Mouse (Mus musculus) layer of hippocampus, adult 2 months (tissue): Measurements from ENCODE around the gene Rbbp8nl. TPM values are rescaled to one million over a fixed set of nuclear protein-coding genes. Genes with fewer than 3 reads are reported as not detected.

Source experiments
- DNase-seq, 2 experiments: peaks; one replicate each; pipeline ENCODE4 v3.0.0; 2022; ENCODE audit warnings: low spot score in 2 of 2
- H3K27ac ChIP-seq: fragments of 200-600 bp; 2 replicates; pipeline ENCODE4 v1.8.1; 2022
- H3K4me3 ChIP-seq: fragments of 200-600 bp; 2 replicates; pipeline ENCODE4 v1.8.1; 2022; ENCODE audit warnings: mild to moderate bottlenecking
- CTCF ChIP-seq: fragments of 200-600 bp; conservative IDR thresholded peaks from 2 replicates; pipeline ENCODE4 v1.8.1; 2022; ENCODE audit warnings: antibody characterized with exemption, mild to moderate bottlenecking, moderate library complexity
- long read RNA-seq, 2 experiments: library from polyadenylated mRNA; stranded (forward); transcript quantifications; one replicate each; pipeline ENCODE4 v2.0.0; 2021; ENCODE audit warnings: borderline mapping rate in 2 of 2
- total RNA-seq, 2 experiments: library from RNA; stranded (reverse); gene quantifications; 2 replicates each; pipeline ENCODE4 v1.2.3; 2021

The Rbbp8nl gene
- not detected for total RNA-seq
- long read RNA-seq, experiment 1 = 0 reads
- long read RNA-seq, experiment 2 = 0 reads

DNA sequence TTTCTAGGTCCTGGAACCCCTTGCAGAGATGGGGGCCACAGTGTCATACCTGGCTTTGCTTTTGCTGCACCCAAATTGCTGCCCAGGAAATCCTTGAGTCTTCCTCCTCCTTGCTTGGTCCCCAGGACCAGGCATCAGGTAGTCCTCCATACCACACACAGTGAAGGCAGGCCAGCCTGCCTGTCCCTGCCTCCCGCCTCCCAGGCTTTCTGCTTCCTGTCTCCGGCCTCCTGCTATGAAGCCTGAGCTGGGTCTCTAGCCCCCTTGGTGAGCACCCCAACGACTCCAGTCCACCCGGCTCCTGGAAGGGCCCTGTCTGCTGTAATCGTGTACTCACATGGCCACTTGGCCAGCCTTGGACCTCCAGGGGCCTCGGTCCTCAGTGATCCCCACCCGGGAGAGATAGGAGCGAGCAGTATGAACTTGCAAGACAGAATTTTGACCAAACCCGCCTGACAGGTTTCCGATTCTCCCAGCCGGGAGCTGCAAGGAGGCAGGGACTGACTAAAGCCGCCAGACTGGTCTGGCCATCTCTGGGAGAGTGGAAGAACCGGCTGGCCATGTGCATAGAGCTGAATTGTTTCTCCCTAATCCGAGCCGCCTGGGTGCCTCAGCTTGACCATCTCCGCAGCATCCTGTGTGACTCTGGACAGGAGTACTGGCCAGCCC is at the start of gene Rbbp8nl:
Gene Rbbp8nl (minus strand): TSS at position 440 of the 669 bp plus-strand sequence.
- no peak for DNase-seq
- H3K4me3 ChIP-seq = no peak within 1 kb of the TSS
- no peak within 1 kb of the TSS for H3K27ac ChIP-seq
- TF ChIP-seq CTCF = no peak

DNA sequence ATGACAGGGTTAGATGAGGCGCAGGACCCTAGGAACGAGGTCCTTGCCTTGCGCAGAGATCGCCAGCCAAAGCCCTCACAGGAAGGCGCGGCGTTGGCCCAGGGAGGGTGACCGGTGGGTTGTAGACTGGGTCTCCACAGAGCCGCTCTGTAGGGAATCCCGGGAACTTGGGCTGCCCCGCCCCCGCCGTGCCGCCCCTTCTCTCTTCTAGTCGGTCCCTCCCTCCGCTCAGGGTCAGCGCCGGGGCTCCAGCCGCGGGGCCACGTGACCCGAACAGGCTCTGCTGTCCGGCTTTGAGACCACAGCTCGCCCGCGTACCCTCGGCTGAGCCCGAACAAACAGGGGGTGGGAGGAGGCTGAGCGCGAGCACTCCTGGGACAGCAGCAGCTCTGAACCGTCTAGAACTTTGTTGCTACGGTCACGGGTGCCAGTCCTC is 44.9 kb upstream of the Rbbp8nl start, which contains the start of gene Gata5:
Gene Gata5 (minus strand): TSS at position 149 of the 436 bp plus-strand sequence.
- no peak for DNase-seq
- Histone ChIP-seq H3K27ac (no peak within 1 kb of the TSS), H3K4me3 (peak within 1 kb of the TSS; percentile 23; the same call in 1 of the 2 replicates)
- no peak for TF ChIP-seq CTCF

DNA sequence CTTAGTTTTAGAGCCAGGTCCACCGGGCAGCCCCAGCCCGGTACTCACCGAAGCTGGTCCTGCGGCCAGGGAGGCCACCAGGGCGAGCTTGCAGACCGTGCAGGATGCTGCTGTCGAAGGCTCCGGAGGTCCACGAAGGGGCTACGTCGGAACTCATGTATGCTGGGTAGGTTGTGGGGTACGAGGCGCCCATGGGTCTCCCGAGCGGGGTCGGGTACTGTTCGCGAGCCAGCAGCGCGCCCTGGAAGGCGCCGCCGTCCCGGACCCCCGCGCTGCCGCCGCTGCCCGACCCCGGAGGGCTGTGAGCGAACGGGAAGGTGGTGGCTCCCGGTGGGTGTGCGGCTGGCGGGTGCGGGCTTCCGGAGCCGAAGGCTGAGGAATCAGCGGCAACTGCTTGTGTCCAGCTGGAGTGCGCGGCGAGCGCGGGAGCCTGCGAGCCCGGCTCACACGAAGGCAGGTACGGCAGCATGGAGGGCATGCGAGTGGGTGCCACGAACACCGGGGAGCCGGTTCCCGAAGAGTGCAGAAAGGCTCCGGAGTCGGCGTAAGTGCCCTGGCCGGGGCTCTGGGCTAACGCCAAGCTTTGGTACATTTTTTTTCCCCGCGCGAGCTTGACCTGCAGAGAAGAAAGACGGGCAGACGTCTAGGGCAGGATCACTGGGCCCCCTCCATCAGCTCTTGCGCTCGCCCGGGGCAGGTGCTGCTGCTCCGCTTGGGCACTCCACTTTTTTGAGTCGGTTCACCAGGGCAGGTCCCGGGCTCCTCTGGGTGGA is 44.3 kb upstream of the Rbbp8nl start:
- no peak for TF ChIP-seq CTCF
- no peak overlapping the region for H3K4me3 ChIP-seq

DNA sequence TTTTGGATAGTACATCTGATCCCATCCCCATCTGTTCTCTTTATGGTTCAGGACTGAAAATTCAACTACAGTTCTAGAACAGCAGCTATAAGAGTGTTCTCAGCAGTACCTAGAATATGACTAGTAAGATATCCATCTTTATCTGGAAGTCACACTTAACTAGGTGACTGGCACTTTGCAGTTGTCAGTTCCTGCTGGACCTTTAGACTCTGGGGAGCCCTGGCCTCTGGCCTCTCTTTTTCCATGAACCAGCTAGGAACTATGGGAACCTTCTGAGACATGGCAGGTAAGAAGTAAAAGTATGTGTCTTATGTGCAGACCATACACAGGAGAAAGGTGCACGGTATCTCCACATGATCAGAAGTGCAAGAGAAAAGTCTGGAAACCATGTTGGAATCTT is 39.8 kb upstream of the Rbbp8nl start:
- TF ChIP-seq CTCF = no peak
- Histone ChIP-seq H3K27ac (no peak overlapping the region), H3K4me3 (no peak overlapping the region)
- DNase-seq = no peak

More for the DNA sequence above, 44.3 kb upstream of the Rbbp8nl start:
- no peak for DNase-seq
- no peak overlapping the region for H3K27ac ChIP-seq

DNA sequence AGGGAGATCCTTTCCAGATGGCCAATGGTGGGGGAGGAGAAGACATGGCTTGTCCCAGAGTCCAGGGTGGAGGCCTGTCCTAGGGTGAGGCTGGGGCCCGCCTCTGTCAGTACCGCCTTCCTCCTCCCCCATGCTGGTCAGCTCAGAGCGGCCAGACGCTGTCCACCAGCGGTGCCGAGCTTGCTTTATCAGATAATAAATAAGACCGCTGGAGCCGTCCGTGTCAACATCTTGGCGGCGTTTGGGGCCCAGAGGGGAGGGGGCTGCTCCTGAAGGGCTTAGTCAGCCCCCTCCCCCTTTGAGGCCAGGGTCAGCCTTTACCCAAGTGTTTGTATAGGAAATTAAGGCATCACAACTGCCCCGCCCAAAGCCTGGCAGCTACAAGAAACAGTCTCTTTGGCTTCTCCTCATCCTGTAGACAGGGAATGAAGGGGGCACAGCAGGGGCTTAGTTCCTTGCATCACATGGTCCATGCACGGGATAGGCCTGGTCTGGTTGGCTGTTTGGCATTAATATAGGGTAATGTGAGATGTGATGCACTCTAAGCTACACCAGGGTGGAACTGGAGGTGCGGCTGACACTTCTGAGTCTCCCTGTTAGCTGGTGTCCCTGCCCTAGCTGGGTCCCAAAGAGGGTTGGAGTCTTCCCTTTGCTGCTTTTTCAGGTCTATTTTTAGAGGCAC is 33.1 kb upstream of the Rbbp8nl start:
- Histone ChIP-seq H3K4me3 (no peak overlapping the region), H3K27ac (no peak overlapping the region)
- TF ChIP-seq CTCF = no peak
- no peak for DNase-seq

DNA sequence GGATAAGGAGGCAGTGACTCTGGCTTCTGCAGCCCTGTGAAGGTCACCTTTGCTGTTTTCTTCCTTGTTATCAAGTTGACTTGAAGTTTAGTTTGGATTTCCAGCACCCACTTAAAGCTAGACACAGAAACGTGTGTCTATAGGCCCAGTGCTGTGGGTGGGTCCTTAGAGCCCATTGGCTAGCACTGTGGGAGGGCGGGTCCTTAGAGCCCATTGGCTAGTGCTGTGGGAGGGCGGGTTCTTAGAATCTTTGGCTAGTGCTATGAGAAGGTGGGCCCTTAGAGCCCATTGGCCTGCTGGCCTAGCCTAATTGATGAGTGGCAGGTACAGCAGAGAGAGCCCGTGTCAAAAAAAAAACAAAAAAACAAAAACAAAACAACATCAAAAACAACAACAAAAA is 30.5 kb upstream of the Rbbp8nl start:
- H3K27ac ChIP-seq = no peak overlapping the region
- H3K4me3 ChIP-seq = no peak overlapping the region
- DNase-seq = no peak
- TF ChIP-seq CTCF = no peak

DNA sequence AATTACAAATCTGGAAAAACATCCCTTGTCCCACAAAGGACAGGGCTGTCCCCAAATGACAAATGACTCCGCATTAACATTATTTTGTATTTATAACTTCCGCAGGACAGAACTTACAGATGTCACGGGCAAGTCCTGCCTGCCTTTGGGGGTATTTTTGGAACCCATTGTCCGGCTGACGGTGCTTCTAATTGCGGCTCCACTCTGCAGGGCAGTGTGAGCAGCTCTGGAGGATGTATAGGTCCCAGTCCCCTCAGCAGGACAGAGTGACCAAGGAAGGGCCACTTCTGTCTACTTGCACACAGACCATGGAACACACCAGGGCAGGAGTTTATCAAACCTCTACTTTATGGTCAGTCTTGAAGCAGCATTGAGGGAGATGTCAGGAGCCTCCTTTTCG is 27.9 kb upstream of the Rbbp8nl start:
- TF ChIP-seq CTCF = no peak
- DNase-seq = no peak
- Histone ChIP-seq H3K4me3 (no peak overlapping the region), H3K27ac (no peak overlapping the region)

DNA sequence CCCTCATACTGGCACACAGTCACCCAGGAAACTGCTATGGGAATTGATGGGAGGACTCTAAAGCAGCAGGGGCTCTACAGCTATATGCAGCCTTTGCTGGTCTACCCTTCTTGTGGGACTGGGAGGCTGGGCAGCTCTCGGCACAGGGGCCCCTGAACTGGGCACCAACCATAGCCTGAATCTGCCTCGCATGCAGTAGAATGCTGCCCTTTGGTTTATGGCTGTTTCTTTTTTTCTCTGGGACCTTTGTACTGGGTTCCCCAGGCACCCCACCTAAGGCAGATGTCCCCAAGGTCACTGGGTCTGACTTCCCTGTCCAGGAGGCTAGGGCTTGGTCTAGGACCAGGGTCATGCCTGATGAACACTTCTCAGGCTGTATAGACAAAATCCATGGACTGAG is 24.6 kb upstream of the Rbbp8nl start:
- H3K4me3 ChIP-seq = no peak overlapping the region
- TF ChIP-seq CTCF = no peak
- no peak for DNase-seq
- no peak overlapping the region for H3K27ac ChIP-seq

DNA sequence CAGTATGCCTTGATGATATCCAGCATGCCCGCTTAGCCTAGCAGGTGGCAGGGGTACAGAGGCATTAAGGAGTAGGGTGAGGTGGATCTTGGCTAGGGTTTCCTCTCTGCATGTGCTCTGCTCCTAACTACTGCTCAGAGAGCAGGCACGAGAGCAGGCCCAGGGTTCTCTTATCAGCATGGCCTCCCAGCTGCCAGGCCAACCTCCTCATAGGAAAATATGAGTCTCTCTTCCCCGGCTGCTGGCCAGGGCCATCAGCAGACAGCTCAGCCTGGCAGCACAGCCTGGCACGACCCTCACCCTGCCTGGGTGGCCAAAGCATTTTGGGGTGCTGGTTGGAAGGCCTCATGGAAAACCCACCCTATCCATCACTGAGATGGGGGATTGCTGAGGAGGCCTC is 21.5 kb upstream of the Rbbp8nl start:
- no peak for DNase-seq
- Histone ChIP-seq H3K27ac (no peak overlapping the region), H3K4me3 (no peak overlapping the region)
- TF ChIP-seq CTCF = no peak

DNA sequence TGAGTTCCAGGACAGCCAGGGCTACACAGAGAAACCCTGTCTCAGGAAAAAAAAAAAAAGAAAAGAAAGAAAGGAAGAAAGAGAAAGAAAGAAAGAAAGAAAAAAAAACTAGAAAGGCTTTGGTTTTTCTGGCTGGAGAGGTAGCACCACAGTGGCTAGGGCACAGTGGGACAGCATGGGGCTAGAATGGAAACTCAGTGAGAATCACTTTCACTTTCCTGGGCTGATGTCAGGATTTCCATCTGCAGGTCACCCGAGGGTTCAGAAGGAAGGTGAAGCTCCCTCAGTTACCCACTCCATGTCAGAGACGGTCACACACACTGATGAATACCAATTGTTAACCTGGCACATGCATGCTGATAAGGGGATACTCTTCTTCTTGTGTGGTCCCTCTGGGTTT is 18.0 kb upstream of the Rbbp8nl start:
- DNase-seq = no peak
- H3K27ac ChIP-seq = no peak overlapping the region
- no peak overlapping the region for H3K4me3 ChIP-seq
- no peak for TF ChIP-seq CTCF

DNA sequence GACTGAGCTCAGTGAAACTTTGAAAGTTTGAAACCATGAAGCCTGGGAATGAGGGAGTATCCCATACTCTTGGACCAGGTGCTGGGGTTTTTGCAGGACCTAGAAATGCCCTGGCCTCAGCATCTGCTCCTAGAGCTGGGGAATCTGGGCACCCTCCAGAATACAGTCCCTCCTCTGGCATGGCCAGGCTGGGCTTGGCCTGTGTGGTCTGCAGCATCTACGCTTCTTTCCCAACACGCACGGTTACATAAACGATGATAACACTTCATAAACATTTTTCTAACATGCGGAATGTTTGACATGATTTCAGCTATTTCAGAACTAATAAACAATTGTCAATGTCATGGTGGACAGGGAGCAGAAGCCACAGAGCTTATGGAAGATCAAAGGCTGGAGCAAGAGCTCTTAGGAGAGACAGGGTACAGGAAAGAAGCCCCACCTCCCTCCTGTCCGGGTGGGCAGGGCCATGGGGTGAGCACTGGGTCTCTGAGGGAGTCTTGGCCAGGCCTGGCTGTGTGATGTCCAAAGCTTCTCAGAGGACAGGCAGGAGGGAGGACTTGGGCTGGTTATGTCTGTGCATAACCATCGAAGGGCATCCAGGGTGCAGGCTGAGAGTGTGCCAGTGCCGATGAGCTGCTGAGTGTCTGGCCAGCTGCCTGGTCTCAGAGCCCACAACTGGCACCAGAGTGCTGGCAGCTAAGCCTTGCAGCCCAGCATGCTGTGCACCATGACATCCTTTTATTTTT is 16.9 kb upstream of the Rbbp8nl start:
- TF ChIP-seq CTCF = no peak

DNA sequence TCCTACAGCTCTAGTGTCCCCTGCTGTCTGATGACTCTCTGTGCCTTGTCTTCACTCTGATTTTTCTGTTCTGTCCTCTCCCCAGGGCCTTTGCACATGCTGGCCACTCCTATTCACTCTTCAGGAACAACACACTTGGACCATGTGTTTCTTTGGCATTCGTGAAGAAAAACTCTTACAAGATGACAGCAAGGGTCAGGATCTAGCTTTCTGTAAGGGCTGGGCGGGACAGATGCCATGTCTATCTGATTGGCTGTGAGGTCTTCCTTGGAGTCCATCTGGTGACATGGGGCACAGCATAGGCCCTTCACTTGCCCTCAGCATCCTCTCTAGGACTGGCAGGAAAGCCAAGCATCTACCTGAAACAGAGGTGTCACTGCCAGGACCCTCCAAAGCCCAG is 16.3 kb upstream of the Rbbp8nl start:
- no peak overlapping the region for H3K27ac ChIP-seq
- no peak for TF ChIP-seq CTCF
- H3K4me3 ChIP-seq = no peak overlapping the region
- DNase-seq = no peak

More for the DNA sequence above, 16.9 kb upstream of the Rbbp8nl start:
- H3K4me3 ChIP-seq = no peak overlapping the region
- DNase-seq = no peak
- no peak overlapping the region for H3K27ac ChIP-seq

DNA sequence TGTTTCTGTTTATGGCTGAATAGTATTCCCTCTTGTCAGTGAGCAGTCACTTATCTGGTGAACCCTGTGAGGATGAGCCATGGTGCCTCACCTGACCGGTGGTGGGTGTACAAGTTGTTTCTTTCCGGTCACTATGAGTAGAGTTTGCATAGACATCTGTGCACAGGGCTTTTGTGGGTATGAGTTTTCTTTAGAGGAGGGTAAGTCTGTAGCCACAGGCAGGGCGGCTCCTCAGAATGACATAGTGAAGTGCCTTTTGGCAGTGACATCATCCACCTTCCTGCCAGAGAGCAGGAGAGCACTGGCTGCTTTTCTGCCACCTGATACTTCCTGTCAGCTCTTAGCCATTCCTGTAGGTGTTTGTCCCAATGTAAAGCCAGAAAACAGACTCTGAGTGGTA is 15.8 kb upstream of the Rbbp8nl start:
- DNase-seq = no peak
- TF ChIP-seq CTCF = no peak
- Histone ChIP-seq H3K4me3 (no peak overlapping the region), H3K27ac (no peak overlapping the region)
